Mouse (Mus musculus) heart, embryonic 16.5 days (tissue): ENCODE results near the gene Zfp704. TPM values are rescaled to one million over a fixed set of nuclear protein-coding genes. Genes with fewer than 3 reads are reported as not detected.
A peak's percentile ranks its signal among the peaks of the same experiment; 100 is the strongest.

Source experiments
- ATAC-seq: fragments of 200-750 bp; cut with Nextera tagmentation; replicated peaks from 2 replicates; pipeline ENCODE4 v1.8.0; 2017; ENCODE audit warnings: moderate number of reproducible peaks; ENCODE audit not compliant: insufficient read depth, low FRiP score; ENCODE audit errors: extremely low read depth
- H3K27ac ChIP-seq: fragments of 300-500 bp; sonication (generic); 2 replicates; pipeline ENCODE4 v1.5.1; 2014; ENCODE audit warnings: mild to moderate bottlenecking, low read length, control low read depth, moderate library complexity
- H3K27me3 ChIP-seq: fragments of 300-500 bp; sonication (generic); 2 replicates; pipeline ENCODE4 v1.6.1; 2014; ENCODE audit warnings: low read length, mixed read lengths; ENCODE audit not compliant: control insufficient read depth, insufficient read depth
- H3K36me3 ChIP-seq: fragments of 300-500 bp; sonication (generic); 2 replicates; pipeline ENCODE4 v1.6.1; 2014; ENCODE audit not compliant: control insufficient read depth, insufficient read depth
- H3K4me1 ChIP-seq: fragments of 300-500 bp; sonication (generic); 2 replicates; pipeline ENCODE4 v1.6.1; 2014; ENCODE audit warnings: low read length, mixed read lengths; ENCODE audit not compliant: control insufficient read depth, insufficient read depth
- H3K4me2 ChIP-seq: fragments of 300-500 bp; sonication (generic); 2 replicates; pipeline ENCODE4 v1.6.1; 2014; ENCODE audit warnings: low read depth, mild to moderate bottlenecking, control low read depth, low read length
- H3K4me3 ChIP-seq: fragments of 300-500 bp; sonication (generic); 2 replicates; pipeline ENCODE4 v1.5.1; 2014; ENCODE audit warnings: mild to moderate bottlenecking, control low read depth, low read length
- H3K9ac ChIP-seq: fragments of 300-500 bp; sonication (generic); 2 replicates; pipeline ENCODE4 v1.6.1; 2014; ENCODE audit warnings: low read length, control low read depth
- H3K9me3 ChIP-seq: fragments of 300-500 bp; sonication (generic); replicated peaks from 2 replicates; pipeline ENCODE4 v1.6.1; 2016; ENCODE audit warnings: low read length; ENCODE audit not compliant: control insufficient read depth
- WGBS: fragments of 180-500 bp; shearing (Covaris S2); extraction: QIAGEN DNeasy Blood & Tissue Kit; methylation state at CpG from one replicate; pipeline ENCODE4 v1.1.7; 2014; 5-methylcytosine and 5-hydroxymethylcytosine counted together
- polyA plus RNA-seq: library from polyadenylated mRNA; unstranded; fragments of >200 nt; fragmentation: Nextera tagmentation; extraction: Ambion mirVana; gene quantifications from 2 replicates; pipeline ENCODE4 v1.2.1, GENCODE M21; 2015

Zfp704 gene
- 6.0 and 6.4 TPM in 2 replicates for polyA plus RNA-seq

- ATAC-seq, result peak; percentile 89
- peak within 1 kb of the TSS; percentile 95 for H3K9ac ChIP-seq
- WGBS, result under 1% methylated on average over 73 of the region's 97 CpGs
- peak within 1 kb of the TSS; percentile 87 for H3K4me3 ChIP-seq
- no peaks in the 10 kb centered on the region for H3K36me3 ChIP-seq
- no peaks in the 10 kb centered on the region for H3K27me3 ChIP-seq
- H3K4me2 ChIP-seq, result peak within 1 kb of the TSS; percentile 93
- peaks cover 10% of the 10 kb centered on the region; the same call in 1 of the 2 replicates for H3K4me1 ChIP-seq
- H3K27ac ChIP-seq, result peak within 1 kb of the TSS; percentile 95
- no peaks in the 10 kb centered on the region for H3K9me3 ChIP-seq
Observed at GRCm38 (mm10) chr3:9609581-9610341, at the start of gene Zfp704. Gene Zfp704, minus strand, starts transcription at chr3:9610085.

- Histone ChIP-seq H3K9ac (no peak overlapping the region), H3K4me1 (peaks cover 3% of the 10 kb centered on the region; the same call in 1 of the 2 replicates), H3K4me3 (no peak overlapping the region), H3K9me3 (no peaks in the 10 kb centered on the region), H3K27me3 (no peaks in the 10 kb centered on the region; the same call in 1 of the 2 replicates), H3K4me2 (no peak overlapping the region), H3K36me3 (no peaks in the 10 kb centered on the region), H3K27ac (peak overlapping the region; percentile 12; the same call in 1 of the 2 replicates)
- 75% methylated on average over 10 of the region's 10 CpGs for WGBS
- ATAC-seq, result peak; percentile 64
Observed at GRCm38 (mm10) chr3:9633036-9634005, 23.4 kb upstream of the Zfp704 start.

- peak overlapping the region; percentile 61 for H3K4me2 ChIP-seq
- peaks cover 3% of the 10 kb centered on the region; the same call in 1 of the 2 replicates for H3K4me1 ChIP-seq
- H3K27me3 ChIP-seq, result no peaks in the 10 kb centered on the region; the same call in 1 of the 2 replicates
- 15% methylated on average over 17 of the region's 17 CpGs for WGBS
- no peaks in the 10 kb centered on the region for H3K9me3 ChIP-seq
- no peaks in the 10 kb centered on the region for H3K36me3 ChIP-seq
- no peak for ATAC-seq
- H3K9ac ChIP-seq, result peak overlapping the region; percentile 6
- H3K4me3 ChIP-seq, result peak overlapping the region; percentile 38
- H3K27ac ChIP-seq, result no peak overlapping the region
Observed at GRCm38 (mm10) chr3:9629951-9630350, 20.1 kb upstream of the Zfp704 start.

- ATAC-seq, result no peak
- Histone ChIP-seq H3K4me2 (no peak overlapping the region), H3K9me3 (no peaks in the 10 kb centered on the region), H3K27me3 (no peaks in the 10 kb centered on the region; the same call in 1 of the 2 replicates), H3K27ac (no peak overlapping the region), H3K4me3 (no peak overlapping the region), H3K9ac (no peak overlapping the region), H3K36me3 (no peaks in the 10 kb centered on the region), H3K4me1 (peaks cover 3% of the 10 kb centered on the region; the same call in 1 of the 2 replicates)
- 50% methylated on average over 4 of the region's 4 CpGs for WGBS
Observed at GRCm38 (mm10) chr3:9628041-9628440, 18.2 kb upstream of the Zfp704 start.

- H3K27me3 ChIP-seq, result no peaks in the 10 kb centered on the region
- no peaks in the 10 kb centered on the region for H3K36me3 ChIP-seq
- ATAC-seq, result no peak
- H3K4me1 ChIP-seq, result peaks cover 3% of the 10 kb centered on the region; the same call in 1 of the 2 replicates
- no peak overlapping the region for H3K27ac ChIP-seq
- no peak overlapping the region for H3K4me2 ChIP-seq
- no peak overlapping the region for H3K9ac ChIP-seq
- WGBS, result 62% methylated on average over 5 of the region's 5 CpGs
- H3K9me3 ChIP-seq, result no peaks in the 10 kb centered on the region
- H3K4me3 ChIP-seq, result no peak overlapping the region
Observed at GRCm38 (mm10) chr3:9626149-9626548, 16.3 kb upstream of the Zfp704 start.

GRCm38 (mm10) chr3:9620611-9621010 is 10.7 kb upstream of the Zfp704 start:
- Histone ChIP-seq H3K27me3 (no peaks in the 10 kb centered on the region), H3K36me3 (no peaks in the 10 kb centered on the region), H3K27ac (no peak overlapping the region), H3K4me3 (no peak overlapping the region), H3K9ac (no peak overlapping the region), H3K4me2 (no peak overlapping the region), H3K4me1 (peaks cover 3% of the 10 kb centered on the region; the same call in 1 of the 2 replicates), H3K9me3 (no peaks in the 10 kb centered on the region)
- WGBS, result 76% methylated on average over 12 of the region's 12 CpGs
- no peak for ATAC-seq

GRCm38 (mm10) chr3:9619562-9620275 is 9.8 kb upstream of the Zfp704 start:
- no peaks in the 10 kb centered on the region for H3K9me3 ChIP-seq
- WGBS, result 57% methylated on average over 6 of the region's 6 CpGs

GRCm38 (mm10) chr3:9617101-9617500 is 7.2 kb upstream of the Zfp704 start:
- no peak for ATAC-seq
- no peaks in the 10 kb centered on the region for H3K27me3 ChIP-seq
- peaks cover 3% of the 10 kb centered on the region; the same call in 1 of the 2 replicates for H3K4me1 ChIP-seq
- no peak overlapping the region for H3K27ac ChIP-seq
- H3K36me3 ChIP-seq, result no peaks in the 10 kb centered on the region
- H3K4me2 ChIP-seq, result no peak overlapping the region
- no peak overlapping the region for H3K9ac ChIP-seq
- H3K9me3 ChIP-seq, result no peaks in the 10 kb centered on the region
- H3K4me3 ChIP-seq, result no peak overlapping the region
- 74% methylated on average over 9 of the region's 9 CpGs for WGBS

More at GRCm38 (mm10) chr3:9619562-9620275, 9.8 kb upstream of the Zfp704 start:
- Histone ChIP-seq H3K4me2 (no peak overlapping the region), H3K9ac (no peak overlapping the region), H3K4me3 (no peak overlapping the region), H3K27ac (no peak overlapping the region), H3K4me1 (peaks cover 3% of the 10 kb centered on the region; the same call in 1 of the 2 replicates), H3K36me3 (no peaks in the 10 kb centered on the region), H3K27me3 (no peaks in the 10 kb centered on the region)
- no peak for ATAC-seq
